Mouse (Mus musculus) cerebellum, adult 2 months (tissue): ENCODE measurements around the gene Tnrc6b. TPM values are rescaled to one million over a fixed set of nuclear protein-coding genes. Genes with fewer than 3 reads are reported as not detected.
A peak's percentile ranks its signal among the peaks of the same experiment; 100 is the strongest.
"Not testable (repeated sequence)": the region's sequence is repeated elsewhere in the genome, so short reads cannot be mapped to it uniquely, and the experiment has no call there.

Experiments used
- DNase-seq, 2 experiments: peaks; one replicate each; pipeline ENCODE4 v3.0.0; 2021
- H3K27ac ChIP-seq: fragments of 200-500 bp; 2 replicates; pipeline ENCODE4 v1.5.1; 2012; ENCODE audit warnings: low read length, control low read depth, inconsistent platforms; ENCODE audit not compliant: insufficient read depth
- H3K27me3 ChIP-seq: fragments of 200-500 bp; 2 replicates; pipeline ENCODE4 v1.6.1; 2012; ENCODE audit warnings: inconsistent platforms, mild to moderate bottlenecking, low read length, moderate library complexity; ENCODE audit not compliant: control insufficient read depth, insufficient read depth
- H3K4me1 ChIP-seq: fragments of 200-500 bp; 2 replicates; pipeline ENCODE4 v1.6.1; 2011; ENCODE audit warnings: low read length; ENCODE audit not compliant: control insufficient read depth, insufficient read depth
- H3K4me3 ChIP-seq: fragments of 200-500 bp; replicated peaks from 2 replicates; pipeline ENCODE3; 2011; ENCODE audit warnings: mild to moderate bottlenecking, low read depth, low read length, control low read depth; ENCODE audit not compliant: insufficient read depth
- CTCF ChIP-seq: fragments of 200-500 bp; IDR thresholded peaks from 2 replicates; pipeline ENCODE4 v1.5.1; 2011; ENCODE audit warnings: low read depth, mild to moderate bottlenecking, control low read depth, low read length, moderate library complexity, borderline replicate concordance; ENCODE audit not compliant: insufficient read depth
- POLR2A ChIP-seq: fragments of 200-500 bp; IDR thresholded peaks from 2 replicates; pipeline ENCODE4 v1.6.1; 2011; ENCODE audit warnings: low read length, control low read depth, borderline replicate concordance; ENCODE audit not compliant: insufficient read depth
- WGBS: fragments of 180-500 bp; shearing (Covaris S2); methylation state at CpG from one replicate; pipeline ENCODE4 v1.1.7; 2018; 5-methylcytosine and 5-hydroxymethylcytosine counted together
- polyA plus RNA-seq: library from polyadenylated mRNA; depleted of rRNA; stranded (reverse); fragments of >200 nt; gene quantifications from 2 replicates; pipeline ENCODE4 v1.2.3, GENCODE M21; 2012

Gene Tnrc6b
- polyA plus RNA-seq, 1 experiment: 32.5 TPM

GRCm38 (mm10) chr15:80850004-80850403 is 138.9 kb downstream of the Tnrc6b start:
- TF ChIP-seq POLR2A (no peak), CTCF (no peak)
- peaks cover 19% of the 10 kb centered on the region for H3K4me1 ChIP-seq
- 10% methylated on average over 8 of the region's 8 CpGs for WGBS
- H3K4me3 ChIP-seq: no peak overlapping the region
- H3K27ac ChIP-seq: no peak overlapping the region
- no peaks in the 10 kb centered on the region for H3K27me3 ChIP-seq
- peak; percentile 37 to 50 for DNase-seq

GRCm38 (mm10) chr15:80850682-80851475 is 139.8 kb downstream of the Tnrc6b start:
- peak overlapping the region; percentile 48; the same call in 1 of the 2 replicates for H3K27ac ChIP-seq
- DNase-seq: peak; percentile 48 to 70

GRCm38 (mm10) chr15:80852122-80852521 is 141.0 kb downstream of the Tnrc6b start:
- no peak overlapping the region for H3K4me3 ChIP-seq
- TF ChIP-seq POLR2A: no peak
- TF ChIP-seq CTCF: no peak
- H3K27ac ChIP-seq: no peak overlapping the region
- no peak for DNase-seq
- 96% methylated on average over 5 of the region's 5 CpGs for WGBS
- no peaks in the 10 kb centered on the region for H3K27me3 ChIP-seq
- peaks cover 19% of the 10 kb centered on the region for H3K4me1 ChIP-seq

More at GRCm38 (mm10) chr15:80850682-80851475, 139.8 kb downstream of the Tnrc6b start:
- WGBS: 21% methylated on average over 7 of the region's 7 CpGs
- Histone ChIP-seq H3K4me1 (peaks cover 19% of the 10 kb centered on the region), H3K4me3 (no peak overlapping the region), H3K27me3 (no peaks in the 10 kb centered on the region)
- no peak for TF ChIP-seq POLR2A
- TF ChIP-seq CTCF: no peak

- WGBS: 95% methylated on average over 3 of the region's 3 CpGs
These were observed 141.4 kb downstream of the Tnrc6b start for GRCm38 (mm10) chr15:80852527-80852926.

GRCm38 (mm10) chr15:80859366-80859765 is 148.3 kb downstream of the Tnrc6b start:
- Histone ChIP-seq H3K4me3 (no peak overlapping the region), H3K27ac (no peak overlapping the region), H3K27me3 (no peaks in the 10 kb centered on the region), H3K4me1 (peaks cover 13% of the 10 kb centered on the region; the same call in 1 of the 2 replicates)
- WGBS: 7% methylated on average over 2 of the region's 2 CpGs
- DNase-seq: peak in 1 of 2 experiments; percentile 28
- TF ChIP-seq POLR2A (no peak), CTCF (no peak)

More at GRCm38 (mm10) chr15:80852527-80852926, 141.4 kb downstream of the Tnrc6b start:
- not testable (repeated sequence) for H3K27me3 ChIP-seq, H3K4me3 ChIP-seq, H3K27ac ChIP-seq, DNase-seq
- peaks cover 19% of the 10 kb centered on the region for H3K4me1 ChIP-seq

GRCm38 (mm10) chr15:80861302-80861701 is 150.2 kb downstream of the Tnrc6b start:
- 67% methylated on average over 1 of the region's 1 CpGs for WGBS
- DNase-seq: no peak
- no peak overlapping the region for H3K27ac ChIP-seq
- H3K27me3 ChIP-seq: no peaks in the 10 kb centered on the region
- peaks cover 13% of the 10 kb centered on the region; the same call in 1 of the 2 replicates for H3K4me1 ChIP-seq
- no peak overlapping the region for H3K4me3 ChIP-seq
- TF ChIP-seq CTCF (no peak), POLR2A (no peak)

- Histone ChIP-seq H3K4me3 (no peak overlapping the region), H3K27me3 (no peaks in the 10 kb centered on the region), H3K27ac (no peak overlapping the region), H3K4me1 (peaks cover 13% of the 10 kb centered on the region; the same call in 1 of the 2 replicates)
- no peak for TF ChIP-seq POLR2A
- no peak for TF ChIP-seq CTCF
- DNase-seq: no peak
- 23% methylated on average over 2 of the region's 2 CpGs for WGBS
These were observed 150.9 kb downstream of the Tnrc6b start for GRCm38 (mm10) chr15:80862027-80862426.

GRCm38 (mm10) chr15:80868603-80869002 is 157.5 kb downstream of the Tnrc6b start:
- H3K27ac ChIP-seq, DNase-seq, H3K4me3 ChIP-seq, H3K27me3 ChIP-seq, H3K4me1 ChIP-seq: not testable (repeated sequence)
- WGBS: 95% methylated on average over 4 of the region's 4 CpGs
